Mouse (Mus musculus) embryonic fibroblast, embryonic 13.5 days (primary cell): Measurements from ENCODE around the gene Smoc1. TPM values are rescaled to one million over a fixed set of nuclear protein-coding genes. Genes with fewer than 3 reads are reported as not detected.

ENCODE experiments used
- H3K27ac ChIP-seq: 2 replicates; pipeline ENCODE4 v1.5.1; 2012; ENCODE audit warnings: low read length, control low read depth, inconsistent platforms; ENCODE audit not compliant: insufficient read depth
- H3K4me1 ChIP-seq: 2 replicates; pipeline ENCODE4 v1.6.1; 2011; ENCODE audit warnings: low read length; ENCODE audit not compliant: control insufficient read depth, insufficient read depth
- H3K4me3 ChIP-seq: 2 replicates; pipeline ENCODE4 v1.5.1; 2011; ENCODE audit warnings: mild to moderate bottlenecking, control low read depth, low read length; ENCODE audit not compliant: insufficient read depth
- CTCF ChIP-seq: IDR thresholded peaks from 2 replicates; pipeline ENCODE4 v1.5.1; 2011; ENCODE audit warnings: mild to moderate bottlenecking, control low read depth, low read length, moderate library complexity, borderline replicate concordance; ENCODE audit not compliant: insufficient read depth
- POLR2A ChIP-seq: IDR thresholded peaks from 2 replicates; pipeline ENCODE4 v1.6.1; 2011; ENCODE audit warnings: low read depth, mild to moderate bottlenecking, control low read depth, low read length, moderate library complexity
- polyA plus RNA-seq: library from polyadenylated mRNA; stranded (reverse); fragments of >200 nt; gene quantifications from 2 replicates; pipeline ENCODE4 v1.2.4, GENCODE M21; 2011; ENCODE audit warnings: low read depth; ENCODE audit not compliant: missing spikeins, insufficient read length

Gene Smoc1
- polyA plus RNA-seq, 1 experiment: 18.0 TPM

- TF ChIP-seq CTCF (no peak), POLR2A (no peak)
- no peak overlapping the region for H3K4me3 ChIP-seq
- H3K27ac ChIP-seq: no peak overlapping the region
- H3K4me1 ChIP-seq: no peaks in the 10 kb centered on the region
These were observed 29.0 kb upstream of the Smoc1 start for GRCm38 (mm10) chr12:80997652-80998051.

- H3K4me3 ChIP-seq: no peak overlapping the region
- no peak overlapping the region for H3K27ac ChIP-seq
- no peak for TF ChIP-seq CTCF
- TF ChIP-seq POLR2A: no peak
- H3K4me1 ChIP-seq: no peaks in the 10 kb centered on the region
These were observed 27.9 kb upstream of the Smoc1 start for GRCm38 (mm10) chr12:80998528-80999221.

- Histone ChIP-seq H3K27ac (no peak overlapping the region), H3K4me3 (no peak overlapping the region), H3K4me1 (no peaks in the 10 kb centered on the region)
- TF ChIP-seq CTCF: no peak
- no peak for TF ChIP-seq POLR2A
These were observed 25.7 kb upstream of the Smoc1 start for GRCm38 (mm10) chr12:81000924-81001323.

GRCm38 (mm10) chr12:81002841-81003635, 23.6 kb upstream of the Smoc1 start:
- Histone ChIP-seq H3K4me1 (no peaks in the 10 kb centered on the region), H3K27ac (no peak overlapping the region), H3K4me3 (no peak overlapping the region)
- TF ChIP-seq POLR2A (no peak), CTCF (no peak)

GRCm38 (mm10) chr12:81009813-81010212, 16.8 kb upstream of the Smoc1 start:
- no peak overlapping the region for H3K4me3 ChIP-seq
- TF ChIP-seq CTCF (no peak), POLR2A (no peak)
- H3K27ac ChIP-seq: no peak overlapping the region

GRCm38 (mm10) chr12:81011994-81012393, 14.6 kb upstream of the Smoc1 start:
- Histone ChIP-seq H3K4me1 (no peaks in the 10 kb centered on the region), H3K27ac (no peak overlapping the region), H3K4me3 (no peak overlapping the region)
- no peak for TF ChIP-seq CTCF
- TF ChIP-seq POLR2A: no peak

More at GRCm38 (mm10) chr12:81009813-81010212, 16.8 kb upstream of the Smoc1 start:
- H3K4me1 ChIP-seq: no peaks in the 10 kb centered on the region

GRCm38 (mm10) chr12:81013496-81013895, 13.1 kb upstream of the Smoc1 start:
- Histone ChIP-seq H3K27ac (no peak overlapping the region), H3K4me3 (no peak overlapping the region), H3K4me1 (no peaks in the 10 kb centered on the region)
- TF ChIP-seq POLR2A: no peak
- TF ChIP-seq CTCF: no peak

GRCm38 (mm10) chr12:81017624-81018023, 9.0 kb upstream of the Smoc1 start:
- no peak overlapping the region for H3K27ac ChIP-seq
- no peaks in the 10 kb centered on the region for H3K4me1 ChIP-seq
- no peak overlapping the region for H3K4me3 ChIP-seq
- no peak for TF ChIP-seq CTCF

- TF ChIP-seq POLR2A: no peak
- TF ChIP-seq CTCF: no peak
- Histone ChIP-seq H3K4me3 (no peak overlapping the region), H3K27ac (no peak overlapping the region)
These were observed 7.9 kb upstream of the Smoc1 start for GRCm38 (mm10) chr12:81018516-81019279.

More at GRCm38 (mm10) chr12:81018516-81019279, 7.9 kb upstream of the Smoc1 start:
- H3K4me1 ChIP-seq: no peaks in the 10 kb centered on the region
